Mouse (Mus musculus) spleen, adult 2 months (tissue): ENCODE measurements at regions not wholly inside any gene's neighbourhood (a gene's known extent, or its start where the extent isn't known, plus 50 kb on each side); places are given as distances from the start of the nearest gene placed in this dataset.

Experiments used
- CTCF ChIP-seq: fragments of 200-500 bp; IDR thresholded peaks from 2 replicates; pipeline ENCODE4 v1.5.1; 2011; ENCODE audit warnings: mild to moderate bottlenecking, inconsistent platforms; ENCODE audit not compliant: insufficient read depth, insufficient read length, insufficient replicate concordance; ENCODE audit errors: extremely low read depth
- POLR2A ChIP-seq: fragments of 200-500 bp; IDR thresholded peaks from 2 replicates; pipeline ENCODE4 v1.6.1; 2011; ENCODE audit warnings: low read depth, low read length, inconsistent platforms

DNA sequence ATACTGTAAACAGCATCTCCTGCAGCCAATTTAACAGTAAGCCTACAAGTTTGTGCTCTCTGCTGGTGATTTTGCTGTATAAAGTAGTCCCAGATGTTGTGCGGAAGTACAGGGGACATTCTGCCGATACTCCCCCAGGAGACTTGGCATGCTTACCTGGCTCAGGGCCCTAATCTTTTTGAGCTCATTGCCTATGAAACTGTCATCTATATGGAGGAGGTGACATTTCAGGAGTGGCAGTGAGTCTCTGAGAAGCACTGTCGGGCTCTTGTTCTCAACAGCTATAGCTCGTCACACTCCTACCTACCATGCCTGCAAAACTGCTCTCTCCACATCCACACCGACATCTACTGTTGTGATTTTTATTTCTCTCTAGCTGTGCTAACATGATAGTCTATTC is 439.7 kb downstream of the Matn1 start:
- TF ChIP-seq CTCF (no peak), POLR2A (no peak)
